Mouse (Mus musculus) megakaryocyte, adult 5-6 weeks (primary cell): Measurements from ENCODE around the gene Baiap2l1. TPM values are rescaled to one million over a fixed set of nuclear protein-coding genes. Genes with fewer than 3 reads are reported as not detected.
A peak's percentile ranks its signal among the peaks of the same experiment; 100 is the strongest.

Experiments
- ATAC-seq: 2 replicates; pipeline ENCODE4 v1.8.0; 2016; ENCODE audit warnings: mild to moderate bottlenecking, inconsistent platforms; ENCODE audit not compliant: poor library complexity, severe bottlenecking
- total RNA-seq, 2 experiments: library from RNA; stranded (forward) in 1 of 2; stranded (reverse) in 1 of 2; fragments of 153-499, 151-499 nt in 1 of 2; fragments of 221-1000, 200-1000 nt in 1 of 2; gene quantifications; 2 replicates each; pipeline versions ENCODE4 v1.2.3 to v1.2.4; 2015 to 2017

Gene Baiap2l1
- total RNA-seq, 2 experiments from 2014 or later: not detected

DNA sequence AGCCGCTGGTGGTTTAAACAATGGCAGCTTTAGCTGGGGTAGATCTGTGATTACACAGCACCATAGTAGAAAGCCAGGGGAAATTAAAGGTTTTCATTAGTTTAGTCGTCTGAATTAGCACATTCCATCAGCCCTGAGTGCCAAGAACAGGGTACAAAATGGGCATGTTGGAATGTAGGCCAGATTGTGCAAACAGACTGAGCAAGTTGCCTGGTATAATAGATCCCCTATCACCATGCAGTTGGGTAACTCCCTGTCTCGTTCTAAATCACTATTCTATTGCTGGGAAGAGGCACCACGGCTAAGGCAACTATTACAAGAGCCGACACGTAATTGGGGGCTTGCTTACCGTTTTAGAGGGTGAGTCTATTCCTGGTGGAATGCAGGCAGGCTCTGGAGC is 123.2 kb downstream of the Baiap2l1 start:
- no peak for ATAC-seq

DNA sequence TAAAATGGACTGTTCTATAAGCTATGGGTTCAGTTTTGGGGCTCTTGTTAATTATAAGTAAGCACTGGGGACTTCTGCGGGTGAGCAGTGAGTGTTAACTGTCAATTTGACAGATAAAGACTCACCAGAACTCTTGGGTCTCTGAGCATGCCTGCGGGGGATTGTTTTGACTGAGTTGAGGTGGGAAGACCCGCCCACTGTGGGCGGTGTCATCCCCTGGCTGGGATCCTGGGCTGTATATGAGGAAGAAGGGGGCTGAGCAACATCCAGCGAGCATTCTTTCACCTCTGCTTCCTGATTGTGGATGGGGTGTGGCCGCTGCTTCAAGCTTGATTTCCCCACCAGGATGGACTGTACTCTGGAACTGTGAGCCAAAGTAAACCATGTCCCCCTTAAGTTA is 123.7 kb downstream of the Baiap2l1 start:
- no peak for ATAC-seq

DNA sequence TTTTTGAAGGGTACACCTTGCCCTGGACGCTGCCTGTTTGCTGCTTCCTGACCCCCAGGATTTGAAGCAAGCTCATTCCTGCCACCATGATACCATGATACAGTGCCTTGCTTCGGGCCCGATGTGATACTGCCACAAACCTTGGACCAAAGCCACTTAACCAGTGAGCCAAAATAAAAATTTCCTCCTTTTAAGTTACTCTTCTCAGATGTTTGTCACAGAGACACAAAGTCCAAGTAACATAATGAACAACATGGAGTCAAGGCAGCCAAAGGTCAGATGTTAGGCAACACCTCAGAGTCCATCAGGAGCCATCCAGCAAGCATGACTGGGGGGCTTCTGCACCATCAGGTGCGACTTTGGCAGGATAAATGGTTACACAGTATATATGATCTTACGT is 125.4 kb downstream of the Baiap2l1 start:
- no peak for ATAC-seq

- ATAC-seq: peak; percentile 89
Measured at GRCm38 (mm10) chr5:144231410-144231809, 126.5 kb downstream of the Baiap2l1 start.

DNA sequence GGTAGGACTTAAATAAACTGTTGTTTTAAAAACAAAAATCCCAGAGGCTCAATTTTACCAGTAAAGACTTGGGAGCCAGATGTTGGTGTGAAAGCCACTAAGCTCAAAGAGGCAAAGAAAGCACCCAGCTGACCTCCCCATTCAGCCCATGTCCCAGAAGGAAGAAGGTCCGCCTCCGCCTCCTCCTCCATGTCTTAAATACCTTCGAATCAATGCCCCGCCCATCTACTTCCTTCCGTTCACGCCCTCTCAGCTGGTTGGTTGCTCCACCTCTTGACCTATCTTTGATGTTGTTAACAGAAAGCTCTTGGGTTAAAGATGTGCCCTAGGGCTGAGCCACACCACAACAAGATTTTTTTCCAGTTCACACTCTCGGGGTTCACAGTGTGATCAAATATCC is 127.7 kb downstream of the Baiap2l1 start:
- ATAC-seq: no peak

DNA sequence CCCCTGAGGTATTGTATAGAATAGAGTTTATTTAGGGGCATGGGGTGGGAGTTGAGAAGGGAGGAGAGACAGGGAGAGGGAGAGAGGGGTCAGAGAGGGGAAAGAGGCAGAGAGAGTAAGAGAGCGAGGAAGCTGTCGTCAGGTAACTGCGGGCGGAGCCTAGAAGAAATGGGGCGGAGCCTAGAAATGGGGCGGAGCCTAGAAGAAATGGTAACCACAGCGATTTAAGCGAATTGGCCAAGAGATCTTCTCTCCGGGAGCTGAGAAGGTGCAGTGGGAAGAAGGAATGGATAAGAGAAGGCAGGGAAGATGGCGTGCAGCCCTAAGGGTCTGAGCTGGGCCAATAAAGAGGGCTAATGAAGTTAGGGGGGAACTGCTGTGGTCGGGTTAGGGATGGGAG is 131.7 kb downstream of the Baiap2l1 start:
- ATAC-seq: no peak

- ATAC-seq: no peak
Measured at GRCm38 (mm10) chr5:144223899-144224816, 133.8 kb downstream of the Baiap2l1 start.

- peak; percentile 92 for ATAC-seq
Measured at GRCm38 (mm10) chr5:144223503-144223862, 134.4 kb downstream of the Baiap2l1 start, which contains the start of gene Tecpr1. Gene Tecpr1 (minus strand): TSS chr5:144223615.

DNA sequence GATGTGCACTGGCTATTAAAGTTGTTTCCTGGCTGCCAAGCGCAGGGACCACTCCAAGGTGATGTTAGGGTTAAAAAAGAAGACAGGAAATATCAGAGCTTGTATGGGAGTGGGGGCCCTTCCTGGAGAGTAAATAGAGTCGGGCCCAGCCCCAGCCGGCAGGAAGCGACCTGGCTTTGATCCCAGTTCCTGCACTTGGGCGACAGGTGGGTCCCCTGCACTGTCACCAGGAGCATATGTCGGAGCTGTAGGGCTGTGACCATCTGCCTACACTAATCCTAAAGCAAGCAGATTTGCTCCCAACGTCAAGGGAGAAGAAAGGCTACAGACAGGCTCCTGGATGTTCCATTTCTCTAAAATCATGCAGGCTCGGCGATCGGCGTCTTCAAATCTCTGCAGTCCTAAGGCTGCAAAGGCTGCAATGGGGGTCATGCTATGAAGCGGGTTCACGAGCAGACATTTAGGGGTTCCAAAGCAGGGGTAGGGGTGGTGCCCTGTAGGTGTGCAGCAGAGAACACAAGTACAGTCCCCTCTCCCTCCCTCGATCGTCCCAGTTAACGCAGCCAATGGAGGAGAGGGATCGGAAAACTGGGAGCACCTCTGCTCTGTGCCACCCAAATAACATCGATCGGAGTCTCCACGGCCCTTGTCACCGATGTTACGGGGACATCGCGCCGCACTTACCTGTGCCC is 135.0 kb downstream of the Baiap2l1 start:
- ATAC-seq: peak; percentile 13

DNA sequence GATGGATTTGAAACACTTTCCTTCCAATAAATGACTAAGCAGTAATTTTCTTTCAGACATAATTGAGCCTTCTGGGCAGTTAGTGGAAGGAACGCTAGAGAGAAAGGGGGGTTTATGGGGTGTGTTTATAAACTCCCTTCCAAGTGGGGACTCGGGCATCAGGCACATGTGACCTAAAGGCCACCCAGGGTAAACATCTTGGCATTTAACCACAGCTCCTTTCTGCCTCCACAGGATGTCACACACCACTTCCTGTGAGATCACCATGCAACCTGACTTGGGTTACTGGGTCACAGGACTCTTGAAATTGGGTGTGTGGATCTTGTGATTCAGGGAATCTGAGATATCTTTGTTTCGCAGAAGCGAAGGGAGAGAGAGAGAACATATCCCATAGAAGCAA is 136.6 kb downstream of the Baiap2l1 start:
- peak; percentile 42 for ATAC-seq

- no peak for ATAC-seq
Measured at GRCm38 (mm10) chr5:144219936-144220335, 138.0 kb downstream of the Baiap2l1 start.

- ATAC-seq: no peak
Measured at GRCm38 (mm10) chr5:144219306-144219705, 138.6 kb downstream of the Baiap2l1 start.

- no peak for ATAC-seq
Measured at GRCm38 (mm10) chr5:144218061-144218460, 139.9 kb downstream of the Baiap2l1 start.

- ATAC-seq: 0 out of 2 replicates have a peak, but pooled peaks have one; percentile 41
Measured at GRCm38 (mm10) chr5:144215992-144216391, 141.9 kb downstream of the Baiap2l1 start.

Other genes with a start within 250 kb of the Baiap2l1 start
- 0.07 and 0.16 TPM in 2 replicates for gene Bhlha15, start 167.8 kb downstream of the Baiap2l1 start, total RNA-seq (2015)
- gene Bhlha15, start 167.8 kb downstream of the Baiap2l1 start, total RNA-seq (2017): 0.07 TPM in 1 of 2 replicates, not detected in the other
- 6.0 and 9.8 TPM in 2 replicates for gene Tecpr1, start 134.5 kb downstream of the Baiap2l1 start, total RNA-seq (2015)
- gene Tecpr1, start 134.5 kb downstream of the Baiap2l1 start, total RNA-seq (2017): 8.0 and 13.0 TPM in 2 replicates
- 86.8 and 91.0 TPM in 2 replicates for gene Bri3, start 113.7 kb downstream of the Baiap2l1 start, total RNA-seq (2015)
- gene Bri3, start 113.7 kb downstream of the Baiap2l1 start, total RNA-seq (2017): 20.1 and 33.8 TPM in 2 replicates
- gene Nptx2, start 187.8 kb upstream of the Baiap2l1 start, total RNA-seq (2015): not detected in 2 replicates
- not detected in 2 replicates for gene Nptx2, start 187.8 kb upstream of the Baiap2l1 start, total RNA-seq (2017)